Mouse (Mus musculus) brain, adult 10 weeks (tissue): ENCODE results near the gene Igsf23. TPM values are rescaled to one million over a fixed set of nuclear protein-coding genes. Genes with fewer than 3 reads are reported as not detected.

Experiments
- polyA plus RNA-seq: library from polyadenylated mRNA; stranded (reverse); fragments of 350-450 nt; fragmentation: Illumina TruSeq; extraction: RNeasy Lipid Tissue Mini Kit (QIAGEN cat#74804); gene quantifications from one replicate; pipeline ENCODE4 v1.2.3, GENCODE M21; 2015; ENCODE audit warnings: low read depth, low replicate concordance

Igsf23 gene
- not detected for polyA plus RNA-seq

GRCm38 (mm10) chr7:19950589-19950988 is at the start of gene Igsf23:
TSS of gene Igsf23 (minus strand) at chr7:19950756.

GRCm38 (mm10) chr7:19991165-19991564 is 40.6 kb upstream of the Igsf23 start, which contains the start of gene Nlrp9b:
TSS of gene Nlrp9b (plus strand) at chr7:19991465.

GRCm38 (mm10) chr7:19964985-19965579 is 14.5 kb upstream of the Igsf23 start, which contains the start of gene Ceacam20:
TSS of gene Ceacam20 (plus strand) at chr7:19965412.

GRCm38 (mm10) chr7:19920506-19921261 is 29.9 kb downstream of the Igsf23 start, which contains the start of gene Pvr:
TSS of gene Pvr (minus strand) at chr7:19921160.

GRCm38 (mm10) chr7:19887849-19888248 is 62.7 kb downstream of the Igsf23 start, which contains the start of gene Ceacam19:
TSS of gene Ceacam19 (minus strand) at chr7:19887965.

Other genes with a start within 250 kb of the Igsf23 start
- gene Tomm40, start 235.3 kb downstream of the Igsf23 start, polyA plus RNA-seq = 89.9 TPM
- gene Nectin2, start 200.3 kb downstream of the Igsf23 start, polyA plus RNA-seq = 7.5 TPM
- gene Bcam, start 179.7 kb downstream of the Igsf23 start, polyA plus RNA-seq = 16.0 TPM
- not detected for gene Cblc, start 153.9 kb downstream of the Igsf23 start, polyA plus RNA-seq
- gene Bcl3, start 128.0 kb downstream of the Igsf23 start, polyA plus RNA-seq = 0.42 TPM
- gene Gm19345, start 98.8 kb downstream of the Igsf23 start, polyA plus RNA-seq = 2.8 TPM
- not detected for gene Ceacam16, start 89.5 kb downstream of the Igsf23 start, polyA plus RNA-seq
- not detected for gene Ceacam19, start 62.8 kb downstream of the Igsf23 start, polyA plus RNA-seq
- gene Pvr, start 29.6 kb downstream of the Igsf23 start, polyA plus RNA-seq = 11.7 TPM
- gene Ceacam20, start 14.7 kb upstream of the Igsf23 start, polyA plus RNA-seq = not detected
- gene Nlrp9b, start 40.7 kb upstream of the Igsf23 start, polyA plus RNA-seq = not detected
- gene Vmn1r91, start 148.9 kb upstream of the Igsf23 start, polyA plus RNA-seq = not detected
- not detected for gene Gm16442, start 171.8 kb upstream of the Igsf23 start, polyA plus RNA-seq
- gene Vmn1r93, start 188.3 kb upstream of the Igsf23 start, polyA plus RNA-seq = not detected
- gene Vmn1r94, start 217.6 kb upstream of the Igsf23 start, polyA plus RNA-seq = not detected
- not detected for gene Vmn1r95, start 243.0 kb upstream of the Igsf23 start, polyA plus RNA-seq